Mouse (Mus musculus) lung, adult 2 months (tissue): ENCODE results near the gene Robo4. TPM values are rescaled to one million over a fixed set of nuclear protein-coding genes. Genes with fewer than 3 reads are reported as not detected.

Experiments
- DNase-seq: peaks from one replicate; pipeline ENCODE4 v3.0.0; 2022
- H3K4me1 ChIP-seq: fragments of 200-500 bp; 2 replicates; pipeline ENCODE4 v1.6.1; 2011; ENCODE audit warnings: low read length; ENCODE audit not compliant: control insufficient read depth, insufficient read depth
- H3K4me3 ChIP-seq: fragments of 200-500 bp; replicated peaks from 2 replicates; pipeline ENCODE3; 2011; ENCODE audit warnings: low read depth, mild to moderate bottlenecking, control low read depth, low read length; ENCODE audit errors: extremely low read depth
- CTCF ChIP-seq: fragments of 200-500 bp; IDR thresholded peaks from 2 replicates; pipeline ENCODE4 v1.5.1; 2011; ENCODE audit warnings: mild to moderate bottlenecking, low read length, control low read depth; ENCODE audit not compliant: insufficient read depth
- POLR2A ChIP-seq: fragments of 200-500 bp; IDR thresholded peaks from 2 replicates; pipeline ENCODE4 v1.6.1; 2011; ENCODE audit warnings: low read depth, mild to moderate bottlenecking, control low read depth, low read length, borderline replicate concordance; ENCODE audit errors: extremely low read depth
- WGBS: fragments of 180-500 bp; shearing (Covaris S2); methylation state at CpG from one replicate; pipeline ENCODE4 v1.1.7; 2018; 5-methylcytosine and 5-hydroxymethylcytosine counted together
- polyA plus RNA-seq: library from polyadenylated mRNA; depleted of rRNA; stranded (reverse); fragments of >200 nt; gene quantifications from 2 replicates; pipeline ENCODE4 v1.2.3, GENCODE M21; 2012; rRNA removed

Gene Robo4
- polyA plus RNA-seq, 1 experiment, result 67.8 TPM

GRCm38 (mm10) chr9:37460043-37460960 lies 58.6 kb downstream of the Robo4 start:
- DNase-seq, result peak; percentile 21
- H3K4me3 ChIP-seq, result no peak overlapping the region
- TF ChIP-seq CTCF (no peak), POLR2A (no peak)

GRCm38 (mm10) chr9:37460961-37461340 lies 59.3 kb downstream of the Robo4 start:
- WGBS, result 9% methylated on average over 5 of the region's 5 CpGs
- no peak for DNase-seq
- TF ChIP-seq POLR2A (no peak), CTCF (no peak)
- Histone ChIP-seq H3K4me3 (no peak overlapping the region), H3K4me1 (peaks cover 3% of the 10 kb centered on the region)

More at GRCm38 (mm10) chr9:37460043-37460960, 58.6 kb downstream of the Robo4 start:
- peaks cover 3% of the 10 kb centered on the region for H3K4me1 ChIP-seq
- under 1% methylated on average over 81 of the region's 81 CpGs for WGBS

- H3K4me3 ChIP-seq, result no peak overlapping the region
- no peak for DNase-seq
- no peak for TF ChIP-seq CTCF
- no peak for TF ChIP-seq POLR2A
- peaks cover 3% of the 10 kb centered on the region for H3K4me1 ChIP-seq
- 15% methylated on average over 3 of the region's 3 CpGs for WGBS
Measured at GRCm38 (mm10) chr9:37461571-37461970, 59.9 kb downstream of the Robo4 start.

GRCm38 (mm10) chr9:37462764-37463163 lies 61.1 kb downstream of the Robo4 start:
- DNase-seq, result peak; percentile 29
- TF ChIP-seq CTCF (peak; percentile 4; the same call in 1 of the 2 replicates), POLR2A (no peak)
- peaks cover 3% of the 10 kb centered on the region for H3K4me1 ChIP-seq
- 19% methylated on average over 7 of the region's 7 CpGs for WGBS
- no peak overlapping the region for H3K4me3 ChIP-seq

Other genes with a start within 250 kb of the Robo4 start
- gene Tmem218, start 193.7 kb upstream of the Robo4 start, polyA plus RNA-seq, result 2.3 and 3.1 TPM in 2 replicates
- gene Slc37a2, start 146.2 kb upstream of the Robo4 start, polyA plus RNA-seq, result 4.4 and 6.5 TPM in 2 replicates
- 1.7 and 2.1 TPM in 2 replicates for gene Ccdc15, start 53.5 kb upstream of the Robo4 start, polyA plus RNA-seq
- 2.0 and 2.9 TPM in 2 replicates for gene Hepacam, start 34.5 kb upstream of the Robo4 start, polyA plus RNA-seq
- 0.07 and 0.22 TPM in 2 replicates for gene Robo3, start 31.3 kb downstream of the Robo4 start, polyA plus RNA-seq
- 22.9 and 28.5 TPM in 2 replicates for gene Msantd2, start 87.4 kb downstream of the Robo4 start, polyA plus RNA-seq
- gene Esam, start 126.2 kb downstream of the Robo4 start, polyA plus RNA-seq, result 229 and 240 TPM in 2 replicates
- 60.7 and 63.3 TPM in 2 replicates for gene Vsig2, start 137.4 kb downstream of the Robo4 start, polyA plus RNA-seq
- 19.8 and 20.2 TPM in 2 replicates for gene Nrgn, start 151.0 kb downstream of the Robo4 start, polyA plus RNA-seq
- gene Siae, start 153.8 kb downstream of the Robo4 start, polyA plus RNA-seq, result 6.2 and 9.3 TPM in 2 replicates
- 2.6 and 3.1 TPM in 2 replicates for gene Spa17, start 211.8 kb downstream of the Robo4 start, polyA plus RNA-seq